Mouse (Mus musculus): ENCODE results near the gene Gbp6. TPM values are rescaled to one million over a fixed set of nuclear protein-coding genes. Genes with fewer than 3 reads are reported as not detected.
"Not testable (repeated sequence)": the region's sequence is repeated elsewhere in the genome, so short reads cannot be mapped to it uniquely, and the experiment has no call there.

The Gbp6 gene
- 1.0 and 1.6 TPM in 2 replicates for polyA plus RNA-seq (2014; fragmentation: Nextera tagmentation; extraction: Ambion mirVana)

DNA sequence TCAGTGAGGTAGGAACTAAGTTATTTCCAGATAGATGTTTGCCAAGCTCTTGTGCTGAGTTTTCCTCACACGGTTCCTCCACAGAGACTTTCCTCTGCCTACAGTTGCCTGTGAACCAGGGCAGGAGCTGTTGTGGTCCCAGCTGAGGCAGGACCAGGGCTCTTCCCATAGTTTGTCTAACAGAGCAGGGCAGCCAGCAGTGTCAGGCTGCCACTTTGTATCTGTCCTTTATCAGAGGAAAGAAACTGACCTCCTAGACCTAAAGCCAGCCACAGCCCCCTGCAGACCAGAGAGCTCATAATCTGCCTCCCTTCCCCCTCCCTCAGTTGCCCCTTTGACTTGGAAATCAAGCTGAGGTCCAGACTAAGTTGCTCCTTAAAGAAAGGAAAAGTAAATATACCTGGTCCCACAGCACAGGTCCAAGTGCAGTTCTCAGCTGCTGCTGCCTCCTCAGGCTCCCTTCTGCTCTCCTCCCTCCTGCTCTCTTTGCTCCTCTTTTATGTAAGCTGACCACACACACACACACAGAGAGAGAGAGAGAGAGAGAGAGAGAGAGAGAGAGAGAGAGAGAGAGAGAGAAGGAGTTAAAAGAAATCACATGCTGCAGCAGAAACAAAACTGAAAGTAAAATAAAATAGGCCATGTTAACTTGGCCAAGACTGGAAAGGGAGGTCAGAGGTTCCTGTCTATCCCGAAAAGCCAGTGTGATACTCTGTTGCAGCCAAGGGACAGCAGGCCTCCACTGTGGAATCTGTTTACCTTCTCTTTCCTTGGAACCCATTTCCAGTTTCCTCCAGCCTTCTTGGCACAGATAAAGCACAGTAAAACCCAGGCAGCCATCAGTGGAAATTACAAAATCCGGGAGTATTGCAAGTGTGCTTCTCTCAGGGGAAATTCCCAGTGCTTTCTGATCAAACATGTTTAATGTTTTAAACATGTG is at the start of gene Gbp6, which contains the start of gene Gm43302:
Gene Gbp6 (minus strand): TSS at position 473 of the 940 bp plus-strand sequence.
Gene Gm43302 (minus strand): TSS at position 470 of the 940 bp plus-strand sequence.
- Histone ChIP-seq H3K27ac (ENCODE audit: low read depth) (peak within 1 kb of the TSS; percentile 54; the same call in 1 of the 2 replicates), H3K4me2 (peak within 1 kb of the TSS; percentile 23; the same call in 1 of the 2 replicates)
- not testable (repeated sequence) for H3K27me3 ChIP-seq (ENCODE audit: insufficient read depth, low read length); H3K9ac ChIP-seq; H3K9me3 ChIP-seq (ENCODE audit: low read depth, low read length); H3K4me1 ChIP-seq (ENCODE audit: insufficient read depth); H3K4me3 ChIP-seq (ENCODE audit: low read depth, low read length); H3K36me3 ChIP-seq (ENCODE audit: insufficient read depth)
- DNase-seq (peak; percentile 67), ATAC-seq (ENCODE audit: insufficient read depth) (peak; percentile 74; the same call in 1 of the 2 replicates)
- WGBS, result 17% methylated on average over 3 of the region's 3 CpGs

DNA sequence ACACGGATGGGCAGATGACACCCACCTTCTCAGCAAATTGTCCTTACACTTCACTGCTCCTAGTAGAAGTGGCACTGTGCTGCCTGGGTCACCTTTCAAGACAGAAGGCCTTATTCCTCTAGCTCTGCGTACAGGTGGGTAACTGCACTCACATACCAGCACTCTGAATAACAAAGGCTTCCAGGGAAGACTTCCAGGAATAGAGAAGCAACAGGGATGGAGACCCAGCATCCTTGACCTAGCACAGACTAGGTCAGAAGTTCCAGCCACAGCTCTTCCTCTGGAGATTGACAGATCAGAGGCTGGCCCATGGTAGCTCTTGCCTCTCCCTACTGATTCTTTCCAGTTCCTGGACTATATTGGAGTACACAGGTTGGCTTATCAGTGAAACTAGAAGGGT is 47.8 kb upstream of the Gbp6 start:
- 61% methylated on average over 2 of the region's 2 CpGs for WGBS
- Histone ChIP-seq H3K27me3 (ENCODE audit: insufficient read depth, low read length) (no peaks in the 10 kb centered on the region), H3K27ac (ENCODE audit: low read depth) (no peak overlapping the region), H3K4me1 (ENCODE audit: insufficient read depth) (no peaks in the 10 kb centered on the region), H3K9ac (no peak overlapping the region), H3K4me3 (ENCODE audit: low read depth, low read length) (no peak overlapping the region), H3K4me2 (no peak overlapping the region), H3K36me3 (ENCODE audit: insufficient read depth) (no peaks in the 10 kb centered on the region), H3K9me3 (ENCODE audit: low read depth, low read length) (no peaks in the 10 kb centered on the region)
- TF ChIP-seq CTCF (IDR thresholded peaks at IDR 0.05; ENCODE audit: low read depth), result no peak
- ATAC-seq (ENCODE audit: insufficient read depth) (no peak), DNase-seq (no peak)

DNA sequence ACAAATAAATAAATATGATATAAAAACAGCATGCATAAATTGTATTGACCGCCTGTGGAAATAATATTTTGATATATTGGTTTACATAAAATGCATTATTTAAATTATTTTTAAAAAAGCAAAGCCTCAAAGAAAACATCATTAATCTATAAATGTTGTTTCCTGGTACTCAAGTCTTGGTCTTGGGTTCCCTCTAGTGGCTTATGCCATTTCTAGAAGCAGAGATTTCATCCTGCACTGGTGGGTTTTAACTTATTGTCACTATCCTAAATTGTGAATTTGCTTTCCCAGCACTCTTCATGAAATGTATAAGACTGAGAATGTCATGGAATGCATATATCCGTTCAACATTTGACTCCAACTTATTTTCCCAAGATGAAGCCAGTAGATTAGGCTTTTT is 29.0 kb upstream of the Gbp6 start:
- ATAC-seq (ENCODE audit: insufficient read depth) (no peak), DNase-seq (peak; percentile 29)
- peak; percentile 30; the same call in 1 of the 2 replicates for TF ChIP-seq CTCF (IDR thresholded peaks at IDR 0.05; ENCODE audit: low read depth)
- Histone ChIP-seq H3K4me1 (ENCODE audit: insufficient read depth) (no peaks in the 10 kb centered on the region), H3K36me3 (ENCODE audit: insufficient read depth) (no peaks in the 10 kb centered on the region), H3K4me3 (ENCODE audit: low read depth, low read length) (no peak overlapping the region), H3K9me3 (ENCODE audit: low read depth, low read length) (no peaks in the 10 kb centered on the region), H3K27me3 (ENCODE audit: insufficient read depth, low read length) (no peaks in the 10 kb centered on the region), H3K9ac (no peak overlapping the region), H3K4me2 (no peak overlapping the region), H3K27ac (ENCODE audit: low read depth) (no peak overlapping the region)
- 61% methylated on average over 2 of the region's 2 CpGs for WGBS

DNA sequence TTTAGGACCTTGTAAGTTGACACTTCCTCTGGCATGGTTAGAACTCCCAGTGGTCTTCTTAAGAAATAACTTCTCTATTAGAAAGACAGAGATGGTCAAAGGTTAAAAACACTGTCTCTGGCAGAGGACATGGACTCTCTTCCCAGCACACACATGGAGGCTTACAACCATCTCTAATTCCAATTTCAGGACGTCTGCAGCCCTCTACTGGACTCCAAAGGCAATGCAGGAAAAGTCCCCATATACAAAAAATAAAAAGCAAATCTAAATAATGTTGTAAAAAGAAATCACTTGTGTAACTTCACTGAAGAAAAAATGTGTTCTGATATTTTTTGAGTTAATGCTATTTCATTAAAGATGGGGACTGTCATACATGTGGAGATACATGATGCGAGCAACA is 17.4 kb upstream of the Gbp6 start:
- H3K4me3 ChIP-seq (ENCODE audit: low read depth, low read length), result no peak overlapping the region
- H3K36me3 ChIP-seq (ENCODE audit: insufficient read depth), result no peaks in the 10 kb centered on the region
- ATAC-seq (ENCODE audit: insufficient read depth) (no peak), DNase-seq (no peak)
- peak; percentile 13; the same call in 1 of the 2 replicates for TF ChIP-seq CTCF (IDR thresholded peaks at IDR 0.05; ENCODE audit: low read depth)
- H3K27ac ChIP-seq (ENCODE audit: low read depth), result no peak overlapping the region
- H3K4me1 ChIP-seq (ENCODE audit: insufficient read depth), result no peaks in the 10 kb centered on the region
- no peak overlapping the region for H3K9ac ChIP-seq
- no peaks in the 10 kb centered on the region for H3K9me3 ChIP-seq (ENCODE audit: low read depth, low read length)
- no peak overlapping the region for H3K4me2 ChIP-seq
- no peaks in the 10 kb centered on the region for H3K27me3 ChIP-seq (ENCODE audit: insufficient read depth, low read length)
- 57% methylated on average over 2 of the region's 2 CpGs for WGBS

DNA sequence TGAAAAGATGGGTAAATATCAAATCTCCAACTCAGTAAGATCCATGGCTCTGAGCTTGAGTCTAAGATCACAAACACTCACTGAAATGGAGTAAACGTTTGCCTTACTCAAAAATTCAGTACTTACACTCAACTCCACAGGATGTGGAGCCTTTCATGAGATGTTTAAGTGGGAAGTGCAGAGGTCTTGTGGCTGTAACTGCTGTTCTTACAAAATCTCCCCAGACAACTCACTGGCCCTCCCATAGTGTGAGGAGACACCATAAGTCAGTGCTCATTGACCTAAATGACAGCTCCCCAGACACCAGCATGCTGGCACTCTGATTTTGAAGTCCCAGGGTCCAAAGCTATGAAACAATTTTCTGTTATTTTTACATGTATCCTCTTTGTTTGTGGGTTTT is 15.7 kb upstream of the Gbp6 start:
- not testable (repeated sequence) for H3K9me3 ChIP-seq (ENCODE audit: low read depth, low read length); H3K9ac ChIP-seq; H3K4me1 ChIP-seq (ENCODE audit: insufficient read depth); H3K4me2 ChIP-seq; H3K27me3 ChIP-seq (ENCODE audit: insufficient read depth, low read length); DNase-seq; ATAC-seq (ENCODE audit: insufficient read depth); H3K4me3 ChIP-seq (ENCODE audit: low read depth, low read length); H3K27ac ChIP-seq (ENCODE audit: low read depth); H3K36me3 ChIP-seq (ENCODE audit: insufficient read depth)
- 23% methylated on average over 1 of the region's 1 CpGs for WGBS

DNA sequence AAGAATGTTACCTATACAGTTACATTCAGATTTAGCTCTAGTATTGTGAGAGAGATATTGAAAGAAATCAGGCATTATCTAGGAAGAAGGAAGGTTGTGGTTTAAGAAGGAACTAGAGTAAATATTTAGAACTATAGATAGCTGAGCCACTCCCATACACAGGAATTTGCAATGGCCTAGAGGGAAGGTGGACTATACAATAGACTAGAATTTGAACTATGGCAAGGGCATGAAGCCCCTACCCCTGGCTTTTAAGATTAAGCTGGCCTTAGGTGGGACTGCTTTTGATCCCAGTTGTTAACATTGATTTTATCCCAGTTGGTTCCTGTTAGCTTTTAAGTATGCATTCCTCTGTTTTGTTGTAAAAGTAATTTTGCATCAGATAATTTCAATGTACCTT is 13.4 kb upstream of the Gbp6 start:
- not testable (repeated sequence) for H3K4me3 ChIP-seq (ENCODE audit: low read depth, low read length); H3K27me3 ChIP-seq (ENCODE audit: insufficient read depth, low read length); H3K9ac ChIP-seq; H3K36me3 ChIP-seq (ENCODE audit: insufficient read depth); H3K9me3 ChIP-seq (ENCODE audit: low read depth, low read length); H3K4me2 ChIP-seq; H3K27ac ChIP-seq (ENCODE audit: low read depth); ATAC-seq (ENCODE audit: insufficient read depth); H3K4me1 ChIP-seq (ENCODE audit: insufficient read depth); DNase-seq

DNA sequence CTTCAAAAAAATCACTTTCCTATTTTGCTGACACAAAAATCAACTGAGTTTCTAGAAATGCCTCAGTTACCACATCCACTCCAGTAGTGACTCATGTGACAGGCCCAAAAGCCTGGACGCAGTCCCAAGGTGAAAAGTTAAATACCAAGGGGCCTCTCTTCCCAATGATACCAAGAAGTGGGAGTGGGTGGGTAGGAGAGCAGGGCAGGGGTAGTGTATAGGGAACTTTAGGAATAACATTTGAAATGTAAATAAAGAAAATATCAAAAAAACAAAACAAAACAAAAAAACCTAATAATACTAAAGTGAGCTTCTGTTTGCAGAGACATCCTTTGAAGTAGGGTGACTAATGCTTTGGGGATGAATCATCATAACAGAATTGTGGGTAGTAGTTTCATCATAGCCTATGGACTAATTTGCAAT is 12.7 kb upstream of the Gbp6 start:
- Histone ChIP-seq H3K27me3 (ENCODE audit: insufficient read depth, low read length) (no peaks in the 10 kb centered on the region), H3K4me3 (ENCODE audit: low read depth, low read length) (no peak overlapping the region), H3K9me3 (ENCODE audit: low read depth, low read length) (no peaks in the 10 kb centered on the region), H3K9ac (no peak overlapping the region), H3K4me1 (ENCODE audit: insufficient read depth) (no peaks in the 10 kb centered on the region), H3K36me3 (ENCODE audit: insufficient read depth) (no peaks in the 10 kb centered on the region), H3K4me2 (no peak overlapping the region), H3K27ac (ENCODE audit: low read depth) (no peak overlapping the region)
- no peak for TF ChIP-seq CTCF (IDR thresholded peaks at IDR 0.05; ENCODE audit: low read depth)
- no peak for ATAC-seq (ENCODE audit: insufficient read depth)
- DNase-seq, result no peak
- 73% methylated on average over 1 of the region's 1 CpGs for WGBS

DNA sequence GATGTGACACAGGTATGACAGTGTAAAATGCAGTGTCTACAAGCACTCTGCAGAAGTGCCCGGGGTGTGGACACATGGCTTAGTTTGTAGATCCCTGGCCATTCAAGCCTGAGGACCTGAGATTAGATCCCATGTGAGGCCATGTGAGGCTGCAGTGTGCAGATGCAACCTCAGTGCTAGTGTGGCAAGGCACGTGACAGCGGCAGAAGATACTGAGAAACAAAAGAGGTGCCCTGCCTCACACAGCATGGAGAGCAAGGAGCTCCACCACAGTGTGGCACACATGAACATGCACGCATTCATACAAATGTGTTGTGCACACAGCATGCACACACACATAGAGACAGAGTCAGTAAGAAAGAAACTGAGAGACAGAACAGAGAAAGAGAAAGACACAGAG is 12.2 kb upstream of the Gbp6 start:
- H3K27ac ChIP-seq (ENCODE audit: low read depth), result not testable (repeated sequence)

More for the DNA sequence above, 12.2 kb upstream of the Gbp6 start:
- H3K9ac ChIP-seq; H3K27me3 ChIP-seq (ENCODE audit: insufficient read depth, low read length); H3K4me2 ChIP-seq; DNase-seq; ATAC-seq (ENCODE audit: insufficient read depth); H3K36me3 ChIP-seq (ENCODE audit: insufficient read depth); H3K4me1 ChIP-seq (ENCODE audit: insufficient read depth); H3K4me3 ChIP-seq (ENCODE audit: low read depth, low read length); H3K9me3 ChIP-seq (ENCODE audit: low read depth, low read length): not testable (repeated sequence)
- 88% methylated on average over 4 of the region's 4 CpGs for WGBS

Measured in lung, embryonic 14.5 days (tissue).